Mouse (Mus musculus): ENCODE data around the gene Stx11.

Gene Stx11

GRCm38 (mm10) chr10:12915826-12916225, 48.3 kb downstream of the Stx11 start:
- DNase-seq (ENCODE audit: low spot score in 2 of 2): no peak

- DNase-seq (ENCODE audit: low spot score in 2 of 2): no peak
These were observed 49.9 kb downstream of the Stx11 start for GRCm38 (mm10) chr10:12914203-12914602.

- DNase-seq (ENCODE audit: low spot score in 2 of 2): peak; percentile 14 to 22
These were observed 52.0 kb downstream of the Stx11 start for GRCm38 (mm10) chr10:12911981-12912530.

GRCm38 (mm10) chr10:12911451-12911850, 52.6 kb downstream of the Stx11 start:
- DNase-seq (ENCODE audit: low spot score in 2 of 2): no peak

- DNase-seq (ENCODE audit: low spot score in 2 of 2): no peak
These were observed 54.2 kb downstream of the Stx11 start for GRCm38 (mm10) chr10:12909891-12910290.

- DNase-seq (ENCODE audit: low spot score in 2 of 2): no peak
These were observed 54.9 kb downstream of the Stx11 start for GRCm38 (mm10) chr10:12909179-12909578.

- no peak for DNase-seq (ENCODE audit: low spot score in 2 of 2)
These were observed 60.0 kb downstream of the Stx11 start for GRCm38 (mm10) chr10:12904140-12904528.

GRCm38 (mm10) chr10:12903440-12904139, 60.5 kb downstream of the Stx11 start:
- no peak for DNase-seq (ENCODE audit: low spot score in 2 of 2)

GRCm38 (mm10) chr10:12899901-12900300, 64.2 kb downstream of the Stx11 start:
- no peak for DNase-seq (ENCODE audit: low spot score in 2 of 2)

- no peak for DNase-seq (ENCODE audit: low spot score in 2 of 2)
These were observed 70.8 kb downstream of the Stx11 start for GRCm38 (mm10) chr10:12893339-12893738.

- DNase-seq (ENCODE audit: low spot score in 2 of 2): peak in 1 of 2 experiments; percentile 5
These were observed 75.7 kb downstream of the Stx11 start for GRCm38 (mm10) chr10:12888373-12888772.
